Mouse (Mus musculus): ENCODE measurements around the gene Yjefn3.
A peak's percentile ranks its signal among the peaks of the same experiment; 100 is the strongest.
"Not testable (repeated sequence)": the region's sequence is repeated elsewhere in the genome, so short reads cannot be mapped to it uniquely, and the experiment has no call there.

Yjefn3 gene

DNA sequence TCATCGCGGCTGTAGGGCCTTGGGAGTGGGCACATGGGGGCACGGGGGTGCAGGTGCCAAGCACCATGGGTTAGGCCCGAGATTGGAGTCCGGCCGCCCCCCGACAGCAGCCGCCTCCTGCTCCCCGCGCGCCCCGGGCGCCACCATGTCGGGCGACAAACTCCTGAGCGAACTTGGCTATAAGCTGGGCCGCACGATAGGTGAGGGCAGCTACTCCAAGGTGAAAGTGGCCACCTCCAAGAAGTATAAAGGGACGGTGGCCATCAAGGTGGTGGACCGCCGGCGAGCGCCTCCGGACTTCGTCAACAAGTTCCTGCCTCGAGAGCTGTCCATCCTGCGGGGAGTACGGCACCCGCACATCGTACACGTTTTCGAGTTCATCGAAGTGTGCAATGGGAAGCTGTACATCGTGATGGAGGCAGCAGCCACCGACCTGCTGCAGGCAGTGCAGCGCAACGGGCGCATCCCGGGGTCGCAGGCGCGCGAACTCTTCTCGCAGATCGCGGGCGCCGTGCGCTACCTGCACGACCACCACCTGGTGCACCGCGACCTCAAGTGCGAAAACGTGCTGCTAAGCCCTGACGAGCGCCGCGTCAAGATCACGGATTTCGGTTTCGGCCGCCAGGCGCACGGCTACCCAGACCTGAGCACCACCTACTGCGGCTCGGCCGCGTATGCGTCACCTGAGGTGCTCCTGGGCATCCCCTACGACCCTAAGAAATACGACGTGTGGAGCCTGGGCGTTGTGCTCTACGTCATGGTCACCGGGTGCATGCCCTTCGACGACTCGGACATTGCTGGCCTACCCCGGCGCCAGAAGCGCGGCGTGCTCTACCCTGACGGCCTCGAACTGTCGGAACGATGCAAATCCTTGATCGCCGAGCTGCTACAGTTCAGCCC lies at the start of gene Yjefn3, which contains the start of the genes Tssk6 and Ndufa13:
Gene Yjefn3, minus strand, starts transcription at position 550 of the 900 bp plus-strand sequence.
Gene Tssk6, plus strand, starts transcription at position 22 of the 900 bp plus-strand sequence.
Gene Ndufa13, minus strand, starts transcription at position 396 of the 900 bp plus-strand sequence.
- peak in 1 of 2 experiments; percentile 41 for DNase-seq

- DNase-seq = no peak
These were observed 47.8 kb upstream of the Yjefn3 start for GRCm38 (mm10) chr8:69950300-69950699.

GRCm38 (mm10) chr8:69942495-69942894 lies 40.0 kb upstream of the Yjefn3 start:
- DNase-seq = not testable (repeated sequence)

- no peak for DNase-seq
These were observed 37.9 kb upstream of the Yjefn3 start for GRCm38 (mm10) chr8:69940386-69940785.

- peak; percentile 75 to 76 for DNase-seq
These were observed 37.1 kb upstream of the Yjefn3 start for GRCm38 (mm10) chr8:69939633-69940032.

- no peak for DNase-seq
These were observed 35.9 kb upstream of the Yjefn3 start for GRCm38 (mm10) chr8:69938245-69938982.

- DNase-seq = no peak
These were observed 35.0 kb upstream of the Yjefn3 start for GRCm38 (mm10) chr8:69937466-69937865.

GRCm38 (mm10) chr8:69936050-69936794 lies 33.7 kb upstream of the Yjefn3 start:
- DNase-seq = peak; percentile 61 to 72

DNA sequence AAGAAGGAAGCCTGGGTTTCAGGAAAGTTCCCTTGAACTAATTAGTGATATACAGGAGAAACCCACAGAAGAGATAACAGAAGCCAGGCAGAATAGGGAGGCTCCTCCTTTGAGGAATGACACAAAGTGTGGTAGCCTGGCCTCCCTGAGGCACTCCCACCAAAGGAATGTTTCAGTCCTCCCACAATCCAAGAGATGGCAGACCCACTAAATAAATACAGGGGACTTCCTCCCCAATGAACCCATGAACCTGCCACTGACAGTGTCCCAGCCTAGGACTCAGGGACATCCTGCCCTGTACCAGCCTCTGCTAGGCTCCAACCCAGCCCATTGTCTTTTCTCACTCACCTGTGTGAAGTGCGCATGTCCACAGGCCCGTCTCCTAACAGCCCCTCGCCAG lies 32.9 kb upstream of the Yjefn3 start:
- DNase-seq = no peak

GRCm38 (mm10) chr8:69934582-69934981 lies 32.1 kb upstream of the Yjefn3 start:
- no peak for DNase-seq

DNA sequence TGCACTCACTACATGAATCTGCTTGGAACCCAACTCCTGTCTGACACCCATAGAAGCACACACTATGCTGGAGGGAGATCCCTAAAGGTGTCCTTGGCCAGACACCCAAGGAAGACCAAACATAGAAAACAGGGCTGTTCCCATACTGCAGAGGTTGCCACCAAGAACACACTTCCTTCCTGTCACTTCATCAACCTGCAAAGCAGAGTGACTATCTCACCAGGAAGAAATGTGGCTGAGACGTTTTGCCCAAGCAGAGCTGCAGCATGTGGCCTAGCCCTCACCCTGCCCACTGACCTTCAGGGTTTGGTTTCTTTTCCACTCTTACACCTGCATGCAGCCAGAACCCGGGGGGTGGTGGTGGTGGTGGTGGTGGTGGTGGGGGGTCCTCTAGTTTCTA lies 31.3 kb upstream of the Yjefn3 start:
- DNase-seq = no peak

DNA sequence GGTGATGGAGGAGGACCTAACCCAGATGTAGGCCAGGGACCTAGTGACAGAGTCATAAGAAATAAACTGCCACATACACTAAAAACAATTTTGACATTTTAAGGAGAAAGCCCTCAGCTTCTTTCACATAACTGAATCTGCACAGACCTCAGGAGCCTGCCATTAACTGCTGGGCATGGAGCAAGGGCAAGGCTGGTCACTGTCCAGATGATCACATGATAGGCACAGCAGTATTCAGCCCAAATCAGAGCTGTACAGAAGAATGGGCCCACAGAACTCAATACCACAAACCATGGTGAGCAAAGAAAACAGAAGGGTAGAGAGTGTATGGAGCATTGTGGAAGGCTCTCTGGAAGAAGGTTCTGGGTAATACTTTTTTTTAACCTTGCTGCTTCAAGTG lies 24.4 kb upstream of the Yjefn3 start:
- peak in 1 of 2 experiments; percentile 39 for DNase-seq

DNA sequence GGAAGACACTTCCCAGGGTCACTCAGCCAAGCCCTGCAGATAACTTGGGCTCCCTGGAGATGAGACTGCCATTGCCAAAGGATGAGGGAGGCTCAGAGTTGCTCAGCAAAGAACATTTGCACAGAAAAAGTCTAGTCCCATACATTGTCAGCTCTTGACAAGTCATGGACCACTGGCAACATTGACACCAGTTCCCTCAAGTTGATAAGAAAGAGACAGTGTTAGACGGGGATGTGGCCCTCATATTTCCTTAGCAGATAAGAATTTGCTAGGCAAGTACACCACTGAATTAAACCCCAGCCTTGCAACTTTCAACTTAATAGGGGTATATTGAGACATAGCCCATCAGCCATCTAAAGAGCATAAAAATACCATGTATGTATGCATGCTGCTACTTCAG lies 21.5 kb upstream of the Yjefn3 start:
- DNase-seq = no peak

GRCm38 (mm10) chr8:69921141-69921540 lies 18.6 kb upstream of the Yjefn3 start:
- DNase-seq = peak; percentile 59 to 67

- DNase-seq = peak; percentile 84 to 87
These were observed 17.6 kb upstream of the Yjefn3 start for GRCm38 (mm10) chr8:69919876-69920662.

GRCm38 (mm10) chr8:69919010-69919409 lies 16.5 kb upstream of the Yjefn3 start:
- DNase-seq = peak; percentile 80 to 82

GRCm38 (mm10) chr8:69918506-69918905 lies 16.0 kb upstream of the Yjefn3 start:
- no peak for DNase-seq

DNA sequence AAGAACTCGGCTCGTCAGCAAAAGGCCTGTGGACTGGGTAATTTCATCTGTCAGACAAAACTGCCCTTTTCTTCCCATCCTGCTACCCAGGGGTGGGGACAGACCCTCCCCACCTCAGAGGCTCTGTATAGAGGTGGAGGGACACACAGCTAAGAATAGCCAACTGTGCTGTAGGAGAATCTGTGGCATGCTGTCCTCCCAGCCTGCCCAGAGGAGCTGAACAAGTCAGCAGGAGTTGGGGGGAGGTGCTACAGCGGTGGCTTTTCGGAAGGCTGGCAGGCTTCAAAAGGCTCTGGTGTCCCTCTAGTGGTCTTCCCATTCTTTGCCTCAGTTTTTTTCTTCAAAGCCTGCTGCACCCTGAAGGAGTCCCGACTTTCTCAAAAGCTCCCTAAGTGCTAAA lies 13.2 kb upstream of the Yjefn3 start:
- no peak for DNase-seq

DNA sequence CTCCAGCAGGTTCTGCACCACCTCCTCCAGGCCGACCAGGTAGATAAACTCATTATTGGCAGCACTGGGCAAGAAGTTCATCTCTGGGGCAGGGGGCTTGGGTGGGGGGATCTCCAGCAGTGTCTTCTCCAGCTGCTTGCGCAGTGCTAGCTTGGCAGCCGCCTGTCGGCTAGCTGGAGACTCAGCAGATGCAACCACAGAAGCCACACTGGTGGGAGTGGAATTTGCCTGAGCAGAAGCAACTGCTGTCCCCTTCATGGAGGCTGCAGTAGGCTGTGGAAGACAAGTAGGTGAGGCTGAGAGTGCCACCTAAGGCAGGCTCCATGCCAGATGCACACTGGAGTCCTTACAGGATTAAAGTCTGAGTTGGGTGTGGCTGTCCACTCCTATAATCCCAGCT lies 12.0 kb upstream of the Yjefn3 start:
- no peak for DNase-seq

DNA sequence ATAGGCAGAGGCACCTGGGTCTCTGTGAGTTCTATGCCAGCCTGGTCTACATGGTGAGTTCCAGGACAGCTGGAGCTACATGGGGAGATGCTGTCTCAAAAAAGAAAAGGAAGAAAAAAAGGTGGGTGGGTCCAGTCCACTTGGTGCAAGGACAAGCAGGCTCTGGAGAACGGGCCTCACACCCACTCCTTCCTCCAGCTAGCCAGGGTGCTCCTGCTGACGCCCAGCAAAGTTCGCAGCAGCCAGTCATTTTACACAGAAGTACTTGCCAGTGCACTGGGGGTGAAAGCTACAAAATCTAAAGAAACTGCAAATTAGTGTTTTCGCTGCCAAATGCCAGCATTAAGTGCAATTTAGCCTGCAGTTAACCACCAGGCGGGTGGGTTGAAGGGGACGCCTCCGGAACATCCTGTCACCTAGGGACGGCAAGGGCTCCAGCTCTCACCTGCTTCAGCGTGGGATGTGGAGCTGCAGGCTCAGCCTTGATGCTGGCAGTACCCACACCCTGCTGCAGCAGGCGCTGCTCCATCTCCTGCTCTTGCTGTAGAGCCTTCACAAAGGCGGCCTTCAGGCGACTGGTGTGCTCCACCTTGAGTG lies 10.1 kb upstream of the Yjefn3 start:
- no peak for DNase-seq

GRCm38 (mm10) chr8:69911917-69912316 lies 9.4 kb upstream of the Yjefn3 start:
- DNase-seq = no peak

DNA sequence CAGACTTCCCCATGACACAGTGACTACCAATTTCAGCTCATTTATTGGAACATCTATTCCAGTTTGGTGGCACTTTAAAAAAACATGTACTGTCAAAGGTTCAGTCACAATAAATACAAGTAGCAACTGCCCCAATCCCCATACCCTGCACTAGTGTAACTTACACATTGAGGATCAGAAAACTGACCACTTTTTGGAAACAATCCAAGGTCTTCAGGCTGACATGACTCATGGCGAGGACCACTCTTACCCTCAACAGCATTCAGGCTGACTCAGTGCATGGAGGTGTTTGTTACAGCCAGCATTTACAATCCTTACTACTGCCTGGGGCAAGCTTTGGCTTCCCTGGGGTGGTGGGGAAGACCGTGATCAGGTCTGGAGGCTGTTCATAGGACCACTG lies 4.6 kb upstream of the Yjefn3 start:
- DNase-seq = no peak
